Mouse (Mus musculus) lung, adult 18-20 months (tissue): ENCODE data around the gene Dennd1a.

Source experiments
- DNase-seq, 2 experiments: peaks; one replicate each; pipeline ENCODE4 v3.0.0; 2022; ENCODE audit warnings: mixed read lengths in 2 of 2

The Dennd1a gene

GRCm38 (mm10) chr2:37766027-37766761, 521.0 kb downstream of the Dennd1a start:
- DNase-seq: peak in 1 of 2 experiments; percentile 31

GRCm38 (mm10) chr2:37765082-37765483, 522.1 kb downstream of the Dennd1a start:
- peak in 1 of 2 experiments; percentile 25 for DNase-seq

- DNase-seq: no peak
Observed at GRCm38 (mm10) chr2:37764514-37764913, 522.7 kb downstream of the Dennd1a start.

GRCm38 (mm10) chr2:37763638-37764037, 523.6 kb downstream of the Dennd1a start:
- DNase-seq: no peak

- DNase-seq: no peak
Observed at GRCm38 (mm10) chr2:37760633-37761032, 526.6 kb downstream of the Dennd1a start.

GRCm38 (mm10) chr2:37758343-37759015, 528.7 kb downstream of the Dennd1a start:
- DNase-seq: peak; percentile 22 to 33

GRCm38 (mm10) chr2:37757784-37758183, 529.4 kb downstream of the Dennd1a start:
- DNase-seq: no peak

GRCm38 (mm10) chr2:37757016-37757415, 530.2 kb downstream of the Dennd1a start:
- no peak for DNase-seq

- DNase-seq: no peak
Observed at GRCm38 (mm10) chr2:37756220-37756930, 530.8 kb downstream of the Dennd1a start.

GRCm38 (mm10) chr2:37751114-37751513, 536.1 kb downstream of the Dennd1a start:
- DNase-seq: peak; percentile 14 to 47

GRCm38 (mm10) chr2:37749323-37749722, 537.9 kb downstream of the Dennd1a start:
- no peak for DNase-seq
